Mouse (Mus musculus) liver, embryonic 16.5 days (tissue): ENCODE measurements at regions not wholly inside any gene's neighbourhood (a gene's known extent, or its start where the extent isn't known, plus 50 kb on each side); places are given as distances from the start of the nearest gene placed in this dataset.

Experiments used
- ATAC-seq: fragments of 200-750 bp; cut with Nextera tagmentation; 2 replicates; pipeline ENCODE4 v1.8.0; 2017; ENCODE audit warnings: low read depth, mild to moderate bottlenecking, moderate number of reproducible peaks, moderate library complexity
- H3K27ac ChIP-seq: fragments of 300-500 bp; sonication (generic); 2 replicates; pipeline ENCODE4 v1.5.1; 2014; ENCODE audit warnings: mild to moderate bottlenecking, low read length
- H3K27me3 ChIP-seq: fragments of 300-500 bp; sonication (generic); 2 replicates; pipeline ENCODE4 v1.6.1; 2014; ENCODE audit warnings: low read depth, low read length, mixed read lengths; ENCODE audit not compliant: control insufficient read depth, insufficient read depth
- H3K36me3 ChIP-seq: fragments of 300-500 bp; sonication (generic); 2 replicates; pipeline ENCODE4 v1.6.1; 2014; ENCODE audit warnings: mild to moderate bottlenecking; ENCODE audit not compliant: control insufficient read depth, insufficient read depth
- H3K4me1 ChIP-seq: fragments of 300-500 bp; sonication (generic); 2 replicates; pipeline ENCODE4 v1.6.1; 2014; ENCODE audit warnings: low read depth, low read length, mixed read lengths; ENCODE audit not compliant: control insufficient read depth
- H3K4me2 ChIP-seq: fragments of 300-500 bp; sonication (generic); 2 replicates; pipeline ENCODE4 v1.6.1; 2014; ENCODE audit warnings: low read depth, low read length, mixed read lengths
- H3K4me3 ChIP-seq: fragments of 300-500 bp; sonication (generic); 2 replicates; pipeline ENCODE4 v1.5.1; 2014; ENCODE audit warnings: low read depth, mild to moderate bottlenecking, low read length
- H3K9ac ChIP-seq: fragments of 300-500 bp; sonication (generic); 2 replicates; pipeline ENCODE4 v1.6.1; 2014; ENCODE audit warnings: low read depth, low read length
- H3K9me3 ChIP-seq: fragments of 300-500 bp; sonication (generic); replicated peaks from 2 replicates; pipeline ENCODE4 v1.6.1; 2016; ENCODE audit warnings: low read length; ENCODE audit not compliant: control insufficient read depth
- WGBS: fragments of 180-500 bp; shearing (Covaris S2); extraction: QIAGEN DNeasy Blood & Tissue Kit; methylation state at CpG from one replicate; pipeline ENCODE4 v1.1.7; 2014; ENCODE audit not compliant: insufficient replicate concordance; 5-methylcytosine and 5-hydroxymethylcytosine counted together

DNA sequence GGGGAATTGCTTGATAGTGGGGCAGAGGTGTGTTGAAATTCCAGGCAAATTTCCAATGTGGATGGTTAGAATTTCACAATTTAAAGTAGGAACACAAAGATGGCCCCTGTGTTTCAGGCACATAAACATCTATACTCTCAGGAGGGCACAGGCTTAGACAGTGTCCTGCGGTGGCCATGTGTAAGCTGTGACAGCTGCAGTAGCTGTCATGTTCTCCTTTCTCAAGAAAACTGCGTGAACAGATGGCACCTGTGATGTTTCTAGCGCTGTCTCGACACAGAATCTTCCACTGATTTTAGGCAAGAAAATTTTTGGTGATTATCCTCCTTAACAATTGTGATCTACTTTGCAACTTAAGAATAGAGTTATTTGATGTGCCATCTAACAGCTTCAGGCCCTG lies 222.1 kb upstream of the Hes1 start:
- H3K27ac ChIP-seq, result no peak overlapping the region
- no peak overlapping the region for H3K4me2 ChIP-seq
- H3K36me3 ChIP-seq, result no peaks in the 10 kb centered on the region
- peaks cover 42% of the 10 kb centered on the region for H3K4me1 ChIP-seq
- 78% methylated on average over 4 of the region's 4 CpGs for WGBS
- no peaks in the 10 kb centered on the region for H3K9me3 ChIP-seq
- no peaks in the 10 kb centered on the region for H3K27me3 ChIP-seq
- H3K9ac ChIP-seq, result no peak overlapping the region
- no peak overlapping the region for H3K4me3 ChIP-seq
- ATAC-seq, result no peak

DNA sequence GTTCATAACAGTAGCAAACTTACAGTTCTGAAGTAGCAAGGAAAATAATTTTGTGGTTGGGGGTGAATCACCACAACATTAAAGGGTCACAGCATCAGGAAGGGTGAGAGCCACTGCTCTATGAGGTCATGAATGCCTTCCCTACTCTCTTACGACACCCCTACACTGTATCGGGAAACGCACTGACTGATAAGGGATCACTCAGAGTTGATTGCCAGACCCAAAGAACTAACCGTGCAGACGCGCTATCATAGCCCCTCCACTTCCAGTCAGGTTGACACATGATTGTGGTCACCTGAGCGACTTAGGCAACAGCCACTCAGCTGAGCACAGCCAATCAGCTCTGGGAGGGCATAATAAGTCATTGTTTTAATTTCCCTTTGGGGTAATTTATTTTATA lies 220.7 kb upstream of the Hes1 start:
- Histone ChIP-seq H3K4me2 (no peak overlapping the region), H3K27ac (no peak overlapping the region), H3K4me1 (peaks cover 48% of the 10 kb centered on the region), H3K9me3 (no peaks in the 10 kb centered on the region), H3K4me3 (no peak overlapping the region), H3K27me3 (no peaks in the 10 kb centered on the region), H3K9ac (no peak overlapping the region), H3K36me3 (no peaks in the 10 kb centered on the region)
- ATAC-seq, result peak; percentile 69
- WGBS, result 9% methylated on average over 7 of the region's 7 CpGs

DNA sequence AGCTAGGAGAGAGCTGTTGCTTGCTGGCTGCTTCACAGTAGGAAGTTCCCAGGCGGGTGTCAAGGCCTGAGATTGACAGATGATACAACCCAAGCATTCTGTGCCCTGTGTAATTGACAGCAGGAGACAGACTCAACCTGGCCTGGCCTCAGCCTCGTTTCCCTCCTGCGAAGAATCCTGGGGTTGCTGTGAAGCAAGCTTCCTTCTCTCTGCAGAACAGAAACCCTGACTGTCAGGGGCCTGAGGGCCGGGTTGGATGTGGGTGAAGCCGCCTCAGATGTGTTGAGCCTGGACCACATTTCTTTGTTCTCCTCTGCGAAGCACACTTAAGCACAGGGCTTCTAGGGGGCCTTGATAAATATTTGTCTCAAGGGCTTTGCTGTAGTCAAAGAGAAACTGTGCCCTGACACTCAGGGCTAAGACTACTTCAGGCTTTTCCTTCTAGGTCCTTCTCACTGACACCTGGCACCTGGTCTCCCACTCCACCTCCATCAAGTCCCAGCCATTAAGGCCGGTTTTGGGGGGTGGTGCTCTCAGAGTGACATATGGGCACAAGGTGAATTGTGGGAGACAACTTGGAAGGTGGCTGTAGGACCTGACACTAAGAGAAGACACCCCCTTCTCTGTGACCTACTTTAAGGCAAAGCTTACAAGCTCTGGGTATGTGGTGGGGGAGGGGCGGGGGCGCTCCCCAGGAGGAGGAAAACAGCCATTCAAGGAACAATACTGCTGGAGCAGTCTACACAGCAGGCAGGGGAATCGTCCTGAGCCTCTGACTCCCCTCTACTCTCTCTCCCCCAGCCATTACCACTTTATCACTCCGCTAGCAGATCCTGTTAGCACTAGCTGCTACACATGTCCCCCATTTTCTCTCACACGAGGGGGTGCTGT lies 219.2 kb upstream of the Hes1 start:
- peak; percentile 23; the same call in 1 of the 2 replicates for ATAC-seq
- peak overlapping the region; percentile 47; the same call in 1 of the 2 replicates for H3K27ac ChIP-seq

DNA sequence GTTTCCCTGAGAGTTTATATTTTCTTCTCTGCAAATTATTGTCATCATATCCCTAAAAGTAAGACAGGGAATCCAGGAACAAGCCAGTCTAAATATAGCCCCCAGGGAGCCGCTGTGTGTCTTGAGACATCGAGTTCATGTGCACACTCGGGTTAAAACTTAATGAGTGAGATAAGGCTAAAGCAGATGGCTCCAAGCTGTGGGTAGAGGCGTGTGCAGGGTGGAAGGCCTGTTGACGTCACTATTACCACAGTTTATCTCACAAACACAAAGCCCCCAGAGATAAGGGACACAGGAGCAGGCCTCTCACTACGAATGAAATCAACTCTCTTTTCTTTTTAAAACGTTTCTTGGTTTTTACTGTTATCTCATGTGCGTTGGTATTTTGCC lies 218.6 kb upstream of the Hes1 start:
- Histone ChIP-seq H3K9me3 (no peaks in the 10 kb centered on the region), H3K27ac (peak overlapping the region; percentile 48; the same call in 1 of the 2 replicates), H3K36me3 (no peaks in the 10 kb centered on the region), H3K4me2 (peak overlapping the region; percentile 36; the same call in 1 of the 2 replicates), H3K9ac (no peak overlapping the region), H3K27me3 (no peaks in the 10 kb centered on the region), H3K4me1 (peaks cover 29% of the 10 kb centered on the region), H3K4me3 (no peak overlapping the region)
- 13% methylated on average over 8 of the region's 8 CpGs for WGBS
- ATAC-seq, result peak; percentile 89

More for the DNA sequence above, 219.2 kb upstream of the Hes1 start:
- peaks cover 35% of the 10 kb centered on the region for H3K4me1 ChIP-seq
- H3K9ac ChIP-seq, result no peak overlapping the region
- H3K27me3 ChIP-seq, result no peaks in the 10 kb centered on the region
- H3K4me3 ChIP-seq, result no peak overlapping the region
- no peaks in the 10 kb centered on the region for H3K9me3 ChIP-seq
- peak overlapping the region; percentile 36; the same call in 1 of the 2 replicates for H3K4me2 ChIP-seq
- WGBS, result 30% methylated on average over 12 of the region's 12 CpGs
- no peaks in the 10 kb centered on the region for H3K36me3 ChIP-seq

DNA sequence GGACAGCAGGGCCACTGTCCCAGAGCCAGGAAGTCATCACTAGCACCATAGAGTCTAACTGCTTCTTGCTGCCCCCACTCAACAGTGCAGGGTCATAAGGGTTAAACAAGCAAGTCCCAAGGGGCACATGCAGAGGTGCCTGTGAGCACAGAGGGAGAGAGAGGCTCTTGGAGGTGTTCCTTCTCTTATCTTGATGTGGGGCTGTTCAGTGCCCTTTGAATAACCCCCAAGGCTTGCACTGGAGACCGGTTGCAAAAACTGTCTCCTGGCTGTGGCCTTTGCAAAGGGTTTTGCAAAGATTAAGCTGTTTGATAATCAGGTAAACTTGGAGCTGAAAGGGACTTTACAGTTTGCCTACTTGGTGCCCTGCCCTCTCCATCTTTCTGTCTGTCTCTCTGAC lies 217.1 kb upstream of the Hes1 start:
- no peak for ATAC-seq
- H3K9me3 ChIP-seq, result no peaks in the 10 kb centered on the region
- no peaks in the 10 kb centered on the region for H3K36me3 ChIP-seq
- no peak overlapping the region for H3K4me2 ChIP-seq
- WGBS, result 0% methylated on average over 1 of the region's 1 CpGs
- no peak overlapping the region for H3K9ac ChIP-seq
- H3K27ac ChIP-seq, result no peak overlapping the region
- H3K27me3 ChIP-seq, result no peaks in the 10 kb centered on the region
- H3K4me3 ChIP-seq, result no peak overlapping the region
- peaks cover 29% of the 10 kb centered on the region for H3K4me1 ChIP-seq

DNA sequence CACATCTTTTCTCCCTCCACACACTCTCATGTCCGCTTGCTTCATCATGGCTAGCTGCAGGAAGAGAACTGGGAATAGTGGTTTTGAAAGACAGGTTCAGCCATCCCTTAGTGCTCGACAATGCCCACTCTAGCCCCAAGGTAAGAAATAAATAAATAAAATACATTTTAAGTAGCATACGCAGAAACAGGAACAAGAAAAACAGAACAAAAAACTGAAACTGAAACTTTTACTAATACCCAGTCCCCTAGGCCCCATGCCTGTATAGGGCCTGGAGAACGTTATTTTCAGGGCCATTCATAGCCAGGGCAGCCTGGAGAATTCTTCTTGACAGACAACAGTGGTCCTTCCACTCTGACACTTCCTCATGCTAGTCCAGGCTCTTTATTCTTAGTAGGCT lies 216.4 kb upstream of the Hes1 start:
- H3K4me1 ChIP-seq, result peaks cover 29% of the 10 kb centered on the region
- WGBS, result 58% methylated on average over 4 of the region's 4 CpGs
- ATAC-seq, result no peak
- H3K4me2 ChIP-seq, result no peak overlapping the region
- no peak overlapping the region for H3K4me3 ChIP-seq
- no peak overlapping the region for H3K27ac ChIP-seq
- H3K9me3 ChIP-seq, result no peaks in the 10 kb centered on the region
- no peaks in the 10 kb centered on the region for H3K27me3 ChIP-seq
- no peak overlapping the region for H3K9ac ChIP-seq
- no peaks in the 10 kb centered on the region for H3K36me3 ChIP-seq

DNA sequence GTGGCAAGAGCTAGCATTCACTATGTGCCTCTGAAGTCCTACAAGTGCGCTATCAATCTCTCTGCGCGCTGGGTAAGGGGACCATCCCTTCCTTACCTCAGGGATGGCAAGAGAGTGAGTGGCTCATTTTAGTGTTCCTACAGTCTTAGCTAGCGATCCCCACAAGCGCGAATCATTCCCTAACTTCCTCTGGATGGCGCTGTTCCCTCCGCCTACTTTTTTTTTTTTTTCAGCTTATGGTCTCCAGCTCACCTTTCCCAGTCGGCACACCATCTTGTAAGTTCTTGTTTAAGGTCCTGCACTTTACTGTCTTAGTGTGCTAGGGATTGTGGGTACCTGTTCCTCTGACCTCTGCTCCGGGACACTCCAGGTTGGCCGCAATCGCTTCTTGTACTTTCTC lies 215.7 kb upstream of the Hes1 start:
- Histone ChIP-seq H3K27me3 (no peaks in the 10 kb centered on the region), H3K36me3 (no peaks in the 10 kb centered on the region), H3K4me1 (peaks cover 27% of the 10 kb centered on the region), H3K4me2 (no peak overlapping the region), H3K9me3 (no peaks in the 10 kb centered on the region), H3K4me3 (no peak overlapping the region), H3K9ac (no peak overlapping the region), H3K27ac (no peak overlapping the region)
- WGBS, result 83% methylated on average over 12 of the region's 12 CpGs
- no peak for ATAC-seq

DNA sequence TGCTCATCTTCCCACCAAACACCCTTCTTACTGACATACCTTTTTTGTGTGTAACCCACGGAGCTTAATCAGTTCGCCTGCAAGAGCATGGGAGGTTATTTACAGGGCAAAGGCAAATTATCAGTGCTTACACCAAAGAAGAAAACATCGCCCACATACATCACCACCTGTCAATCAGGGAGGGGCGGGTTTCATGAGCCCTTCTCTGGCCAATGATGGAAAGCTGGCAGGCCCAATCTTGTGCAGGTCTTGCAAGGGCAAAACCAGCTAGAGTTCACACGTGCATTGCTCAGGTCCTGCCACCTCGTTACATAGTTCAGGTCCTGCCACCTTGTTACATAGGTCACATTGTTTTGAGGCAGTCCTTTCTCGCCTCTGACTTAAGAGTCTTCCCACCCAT lies 214.7 kb upstream of the Hes1 start:
- no peak overlapping the region for H3K27ac ChIP-seq
- peaks cover 23% of the 10 kb centered on the region for H3K4me1 ChIP-seq
- 40% methylated on average over 7 of the region's 7 CpGs for WGBS
- no peak overlapping the region for H3K4me2 ChIP-seq
- peak; percentile 27; the same call in 1 of the 2 replicates for ATAC-seq
- no peaks in the 10 kb centered on the region for H3K36me3 ChIP-seq
- H3K27me3 ChIP-seq, result no peaks in the 10 kb centered on the region
- no peaks in the 10 kb centered on the region for H3K9me3 ChIP-seq
- no peak overlapping the region for H3K4me3 ChIP-seq
- H3K9ac ChIP-seq, result no peak overlapping the region

DNA sequence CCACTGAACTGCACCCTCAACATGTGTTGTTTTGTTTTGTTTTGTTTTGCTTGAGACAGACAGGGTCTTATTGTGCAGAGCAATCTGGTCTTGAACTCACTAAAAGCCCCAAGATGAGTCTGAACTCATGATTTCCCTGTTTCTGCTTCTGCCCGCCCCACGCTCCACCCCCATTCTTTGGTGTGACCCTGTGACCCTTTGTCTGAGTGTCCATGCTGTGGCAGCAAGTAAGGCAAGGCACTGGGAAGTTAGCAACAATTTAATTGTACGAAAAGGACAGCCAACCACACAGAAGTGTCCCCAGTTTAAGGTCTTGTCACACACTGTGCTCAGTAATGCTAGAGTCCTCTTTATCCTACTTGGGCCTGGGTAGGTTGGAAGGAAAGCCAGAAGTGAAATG lies 213.6 kb upstream of the Hes1 start:
- no peak overlapping the region for H3K9ac ChIP-seq
- no peak overlapping the region for H3K27ac ChIP-seq
- H3K4me3 ChIP-seq, result no peak overlapping the region
- peaks cover 12% of the 10 kb centered on the region for H3K4me1 ChIP-seq
- H3K4me2 ChIP-seq, result no peak overlapping the region
- H3K36me3 ChIP-seq, result no peaks in the 10 kb centered on the region
- WGBS, result 74% methylated on average over 3 of the region's 3 CpGs
- no peaks in the 10 kb centered on the region for H3K27me3 ChIP-seq
- no peak for ATAC-seq
- no peaks in the 10 kb centered on the region for H3K9me3 ChIP-seq
